Mouse (Mus musculus): ENCODE measurements around the gene Xpo5. TPM values are rescaled to one million over a fixed set of nuclear protein-coding genes. Genes with fewer than 3 reads are reported as not detected.

Xpo5 gene
- polyA plus RNA-seq, 1 experiment from 2014 or later = 40.5 TPM

DNA sequence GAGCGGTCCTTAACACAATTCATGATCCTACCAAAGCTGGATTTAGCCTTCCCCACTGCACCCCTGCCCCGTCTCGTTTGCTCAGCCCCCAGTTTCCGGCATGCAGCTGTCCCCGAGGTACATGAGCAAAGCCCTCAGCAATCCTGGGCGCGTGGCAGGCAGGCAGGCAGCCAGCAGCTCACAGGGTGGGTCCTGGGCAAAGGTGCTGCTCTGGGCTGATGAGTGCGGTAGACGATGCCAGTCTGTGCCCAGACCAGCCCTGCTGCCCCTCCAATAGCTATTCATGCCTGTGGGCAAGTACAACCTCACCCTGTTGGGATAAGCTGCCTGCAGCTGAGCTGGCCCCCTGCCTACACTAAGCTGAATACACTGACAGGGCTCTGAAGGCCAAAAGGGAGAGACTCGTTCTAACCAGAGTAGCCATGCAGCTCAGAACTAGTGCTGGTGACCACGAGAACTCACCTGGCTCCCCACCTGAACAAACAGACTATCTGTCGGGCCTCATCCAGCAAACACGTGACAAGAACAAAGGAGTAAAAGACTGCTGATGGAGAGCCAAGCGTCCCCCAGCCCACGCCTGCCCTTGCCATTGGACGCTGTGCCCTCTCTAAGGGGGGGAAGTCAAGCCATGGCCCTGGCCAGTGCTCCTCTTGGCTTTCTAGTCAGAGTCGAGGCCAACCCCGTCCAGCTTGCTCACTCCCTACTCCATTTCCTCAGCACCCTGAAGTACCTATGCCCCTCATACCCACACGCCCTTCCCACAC, 67.4 kb downstream of the Xpo5 start:
- Histone ChIP-seq H3K4me1 (ENCODE audit: control insufficient read depth, insufficient read depth, low read length) (no peaks in the 10 kb centered on the region), H3K27me3 (ENCODE audit: control insufficient read depth, insufficient read depth, low read length) (no peaks in the 10 kb centered on the region), H3K9me3 (ENCODE audit: control insufficient read depth, low read length) (no peaks in the 10 kb centered on the region), H3K4me3 (ENCODE audit: low read depth, low read length) (no peak overlapping the region), H3K9ac (replicated peaks; ENCODE audit: low read depth, low read length) (no peak overlapping the region), H3K4me2 (ENCODE audit: low read depth, low read length) (no peak overlapping the region), H3K36me3 (ENCODE audit: control insufficient read depth, insufficient read depth, low read length) (peaks cover 18% of the 10 kb centered on the region; the same call in 1 of the 2 replicates), H3K27ac (ENCODE audit: low read depth, low read length) (no peak overlapping the region)
- ATAC-seq (ENCODE audit: low read depth) = no peak
- 90% methylated on average over 18 of the region's 19 CpGs for WGBS

DNA sequence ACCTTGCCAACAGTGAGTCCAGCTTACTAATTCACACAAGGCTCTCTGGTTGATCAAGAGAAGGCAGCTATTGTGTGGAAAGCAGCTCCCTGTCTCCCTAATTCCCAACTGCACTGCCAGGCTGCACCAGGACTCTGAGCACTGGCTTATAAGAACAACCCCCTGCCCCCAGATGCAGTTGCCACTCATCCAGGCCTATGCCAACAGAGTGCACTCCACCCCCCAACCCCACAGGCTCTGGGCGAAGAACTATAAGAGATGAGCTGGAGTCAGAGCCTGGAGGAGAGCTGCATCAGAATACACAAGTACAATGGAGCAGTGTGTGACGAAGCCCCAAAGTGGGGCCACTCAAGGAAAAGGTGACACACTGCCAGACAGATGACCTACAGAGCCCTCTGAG, 69.5 kb downstream of the Xpo5 start:
- Histone ChIP-seq H3K4me1 (ENCODE audit: control insufficient read depth, insufficient read depth, low read length) (no peaks in the 10 kb centered on the region), H3K27ac (ENCODE audit: low read depth, low read length) (no peak overlapping the region), H3K27me3 (ENCODE audit: control insufficient read depth, insufficient read depth, low read length) (no peaks in the 10 kb centered on the region), H3K36me3 (ENCODE audit: control insufficient read depth, insufficient read depth, low read length) (peaks cover 17% of the 10 kb centered on the region; the same call in 1 of the 2 replicates), H3K9me3 (ENCODE audit: control insufficient read depth, low read length) (no peaks in the 10 kb centered on the region), H3K9ac (replicated peaks; ENCODE audit: low read depth, low read length) (no peak overlapping the region), H3K4me2 (ENCODE audit: low read depth, low read length) (no peak overlapping the region), H3K4me3 (ENCODE audit: low read depth, low read length) (no peak overlapping the region)
- WGBS = 80% methylated on average over 2 of the region's 2 CpGs
- no peak for ATAC-seq (ENCODE audit: low read depth)

DNA sequence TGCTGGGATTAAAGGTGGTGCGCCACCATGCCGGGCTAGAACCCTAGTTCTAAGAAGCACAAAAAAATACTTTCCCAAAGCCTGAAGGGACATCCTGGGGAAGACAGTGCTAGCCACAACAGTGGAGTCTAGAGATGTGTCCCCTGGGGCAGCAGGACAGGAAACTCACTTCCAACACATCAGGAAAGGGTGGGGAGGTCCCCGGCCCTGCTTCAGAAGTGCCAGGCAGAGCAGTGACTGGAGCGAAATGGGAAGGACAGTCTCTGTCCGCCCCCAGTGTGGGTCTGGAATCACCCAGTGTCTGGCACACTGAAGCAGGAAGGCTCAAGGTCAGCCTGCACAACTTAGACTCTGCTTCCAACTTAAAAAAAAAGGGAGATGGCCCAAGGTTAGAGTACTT, 70.1 kb downstream of the Xpo5 start:
- H3K4me1 ChIP-seq (ENCODE audit: control insufficient read depth, insufficient read depth, low read length) = no peaks in the 10 kb centered on the region
- no peak overlapping the region for H3K9ac ChIP-seq (replicated peaks; ENCODE audit: low read depth, low read length)
- no peak overlapping the region for H3K4me3 ChIP-seq (ENCODE audit: low read depth, low read length)
- peaks cover 13% of the 10 kb centered on the region; the same call in 1 of the 2 replicates for H3K36me3 ChIP-seq (ENCODE audit: control insufficient read depth, insufficient read depth, low read length)
- no peak overlapping the region for H3K27ac ChIP-seq (ENCODE audit: low read depth, low read length)
- no peak overlapping the region for H3K4me2 ChIP-seq (ENCODE audit: low read depth, low read length)
- ATAC-seq (ENCODE audit: low read depth) = no peak
- H3K9me3 ChIP-seq (ENCODE audit: control insufficient read depth, low read length) = no peaks in the 10 kb centered on the region
- no peaks in the 10 kb centered on the region for H3K27me3 ChIP-seq (ENCODE audit: control insufficient read depth, insufficient read depth, low read length)
- WGBS = 90% methylated on average over 5 of the region's 5 CpGs

DNA sequence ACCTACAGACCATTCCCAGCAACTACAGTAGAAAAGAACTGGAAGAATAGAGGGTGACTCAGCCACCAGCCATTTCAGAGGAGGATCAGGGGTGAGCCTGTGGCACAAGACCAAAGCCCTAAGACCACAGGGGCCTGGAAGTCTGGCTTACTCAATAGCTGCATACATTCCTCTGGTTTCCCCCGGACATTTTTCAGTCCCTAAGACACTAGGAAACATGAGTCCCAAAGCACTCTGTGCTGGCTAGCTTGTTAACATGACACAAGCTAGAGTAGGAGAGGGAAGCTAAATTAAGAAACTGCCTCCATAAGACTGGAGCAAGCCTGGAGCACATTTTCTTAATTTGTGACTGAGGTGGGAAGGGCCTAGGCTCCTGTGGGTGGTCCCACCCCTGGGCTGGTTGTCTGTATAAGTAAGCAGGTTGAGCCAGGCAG, 71.2 kb downstream of the Xpo5 start:
- Histone ChIP-seq H3K4me2 (ENCODE audit: low read depth, low read length) (no peak overlapping the region), H3K36me3 (ENCODE audit: control insufficient read depth, insufficient read depth, low read length) (peaks cover 13% of the 10 kb centered on the region; the same call in 1 of the 2 replicates), H3K27ac (ENCODE audit: low read depth, low read length) (no peak overlapping the region), H3K9me3 (ENCODE audit: control insufficient read depth, low read length) (no peaks in the 10 kb centered on the region), H3K27me3 (ENCODE audit: control insufficient read depth, insufficient read depth, low read length) (no peaks in the 10 kb centered on the region), H3K9ac (replicated peaks; ENCODE audit: low read depth, low read length) (no peak overlapping the region), H3K4me1 (ENCODE audit: control insufficient read depth, insufficient read depth, low read length) (no peaks in the 10 kb centered on the region), H3K4me3 (ENCODE audit: low read depth, low read length) (no peak overlapping the region)
- no peak for ATAC-seq (ENCODE audit: low read depth)
- 68% methylated on average over 1 of the region's 1 CpGs for WGBS

DNA sequence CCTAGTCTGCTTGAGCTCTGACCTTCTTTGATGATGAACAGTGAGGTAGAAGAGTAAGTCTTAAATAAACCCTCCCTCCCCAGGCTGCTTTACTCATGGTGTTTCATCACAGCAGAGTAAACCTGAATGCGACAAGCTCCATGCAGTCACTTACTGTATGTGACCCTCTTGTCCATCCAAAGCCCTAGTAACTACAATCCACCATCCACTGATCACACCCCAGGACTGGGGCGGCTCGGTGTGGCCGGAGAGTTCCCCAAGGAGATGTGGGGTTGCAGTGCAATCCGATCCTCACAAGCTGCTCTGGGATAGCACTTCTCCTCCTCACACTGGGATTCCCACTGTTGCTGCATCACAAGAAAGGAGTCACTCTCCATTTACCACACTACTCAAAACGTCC, 71.9 kb downstream of the Xpo5 start:
- Histone ChIP-seq H3K4me3 (ENCODE audit: low read depth, low read length) (no peak overlapping the region), H3K4me1 (ENCODE audit: control insufficient read depth, insufficient read depth, low read length) (no peaks in the 10 kb centered on the region), H3K27ac (ENCODE audit: low read depth, low read length) (no peak overlapping the region), H3K36me3 (ENCODE audit: control insufficient read depth, insufficient read depth, low read length) (peaks cover 13% of the 10 kb centered on the region; the same call in 1 of the 2 replicates), H3K27me3 (ENCODE audit: control insufficient read depth, insufficient read depth, low read length) (no peaks in the 10 kb centered on the region), H3K4me2 (ENCODE audit: low read depth, low read length) (no peak overlapping the region), H3K9me3 (ENCODE audit: control insufficient read depth, low read length) (no peaks in the 10 kb centered on the region), H3K9ac (replicated peaks; ENCODE audit: low read depth, low read length) (no peak overlapping the region)
- no peak for ATAC-seq (ENCODE audit: low read depth)
- 86% methylated on average over 6 of the region's 6 CpGs for WGBS

DNA sequence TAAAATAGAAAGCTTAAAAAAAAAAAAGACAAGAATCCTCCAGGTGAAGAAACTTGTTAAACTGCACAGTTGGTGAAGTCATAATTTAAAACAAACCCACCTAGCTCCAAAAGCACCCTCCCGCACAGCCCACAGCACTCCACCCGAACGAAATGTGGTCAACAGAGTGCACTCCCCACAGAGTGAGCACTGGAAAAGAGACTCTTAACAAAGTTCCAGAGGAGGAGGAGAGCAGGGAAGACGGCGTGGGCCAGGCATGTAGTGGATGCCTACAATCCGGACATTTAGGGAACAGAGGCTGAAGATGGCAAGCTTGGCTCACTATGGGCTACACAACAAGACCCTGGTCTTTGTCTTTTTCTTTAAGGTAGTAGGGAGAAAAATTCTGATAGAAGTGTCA, 72.5 kb downstream of the Xpo5 start:
- ATAC-seq (ENCODE audit: low read depth) = no peak
- no peaks in the 10 kb centered on the region for H3K9me3 ChIP-seq (ENCODE audit: control insufficient read depth, low read length)
- no peaks in the 10 kb centered on the region for H3K4me1 ChIP-seq (ENCODE audit: control insufficient read depth, insufficient read depth, low read length)
- H3K4me3 ChIP-seq (ENCODE audit: low read depth, low read length) = no peak overlapping the region
- 90% methylated on average over 6 of the region's 6 CpGs for WGBS
- no peaks in the 10 kb centered on the region for H3K27me3 ChIP-seq (ENCODE audit: control insufficient read depth, insufficient read depth, low read length)
- H3K9ac ChIP-seq (replicated peaks; ENCODE audit: low read depth, low read length) = no peak overlapping the region
- H3K4me2 ChIP-seq (ENCODE audit: low read depth, low read length) = no peak overlapping the region
- H3K27ac ChIP-seq (ENCODE audit: low read depth, low read length) = no peak overlapping the region
- peaks cover 9% of the 10 kb centered on the region; the same call in 1 of the 2 replicates for H3K36me3 ChIP-seq (ENCODE audit: control insufficient read depth, insufficient read depth, low read length)

DNA sequence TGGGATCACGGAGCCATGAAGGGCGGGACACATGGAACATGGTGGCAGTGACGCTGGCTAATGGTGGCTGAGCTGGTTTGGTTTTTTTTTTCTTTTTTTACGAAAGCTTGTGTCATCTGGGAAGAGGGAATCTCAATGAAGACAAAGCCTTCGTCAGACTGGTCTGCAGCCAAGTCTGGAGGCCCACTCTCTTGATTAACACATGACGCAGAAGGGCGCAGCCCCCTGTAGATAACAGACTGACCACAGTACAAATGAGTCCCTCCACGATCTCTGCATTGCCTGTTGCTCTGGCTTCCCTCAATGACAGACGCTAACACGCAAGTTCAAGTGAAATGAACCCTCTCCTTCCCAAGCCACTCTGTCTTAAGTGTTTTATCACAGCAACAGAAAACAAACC, 72.9 kb downstream of the Xpo5 start:
- Histone ChIP-seq H3K9ac (replicated peaks; ENCODE audit: low read depth, low read length) (no peak overlapping the region), H3K4me3 (ENCODE audit: low read depth, low read length) (no peak overlapping the region), H3K27me3 (ENCODE audit: control insufficient read depth, insufficient read depth, low read length) (no peaks in the 10 kb centered on the region), H3K36me3 (ENCODE audit: control insufficient read depth, insufficient read depth, low read length) (peaks cover 8% of the 10 kb centered on the region; the same call in 1 of the 2 replicates), H3K4me2 (ENCODE audit: low read depth, low read length) (no peak overlapping the region), H3K27ac (ENCODE audit: low read depth, low read length) (no peak overlapping the region), H3K9me3 (ENCODE audit: control insufficient read depth, low read length) (no peaks in the 10 kb centered on the region), H3K4me1 (ENCODE audit: control insufficient read depth, insufficient read depth, low read length) (no peaks in the 10 kb centered on the region)
- no peak for ATAC-seq (ENCODE audit: low read depth)
- 91% methylated on average over 10 of the region's 10 CpGs for WGBS

DNA sequence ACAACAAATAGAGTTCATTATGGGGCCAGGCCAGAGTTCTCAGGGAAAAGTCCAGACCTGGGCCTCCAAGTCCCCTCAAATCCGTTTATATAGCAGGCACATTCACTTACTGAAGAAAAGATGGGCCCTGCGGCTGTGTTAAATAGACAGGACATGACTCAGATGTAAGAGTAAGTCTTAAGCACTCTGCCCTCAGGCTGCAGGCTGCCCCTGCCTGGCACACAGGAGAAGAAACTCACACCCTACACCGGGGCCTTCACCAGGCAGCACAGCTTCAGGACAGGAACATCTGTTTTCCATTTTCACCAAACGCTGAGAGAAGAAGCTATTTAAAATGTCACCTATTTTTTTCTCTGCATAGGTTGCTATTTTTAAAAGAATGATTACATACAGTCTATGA, 75.0 kb downstream of the Xpo5 start:
- no peak for ATAC-seq (ENCODE audit: low read depth)
- Histone ChIP-seq H3K4me1 (ENCODE audit: control insufficient read depth, insufficient read depth, low read length) (peaks cover 4% of the 10 kb centered on the region; the same call in 1 of the 2 replicates), H3K9ac (replicated peaks; ENCODE audit: low read depth, low read length) (no peak overlapping the region), H3K27ac (ENCODE audit: low read depth, low read length) (no peak overlapping the region), H3K27me3 (ENCODE audit: control insufficient read depth, insufficient read depth, low read length) (no peaks in the 10 kb centered on the region), H3K36me3 (ENCODE audit: control insufficient read depth, insufficient read depth, low read length) (no peaks in the 10 kb centered on the region), H3K4me2 (ENCODE audit: low read depth, low read length) (no peak overlapping the region), H3K4me3 (ENCODE audit: low read depth, low read length) (no peak overlapping the region), H3K9me3 (ENCODE audit: control insufficient read depth, low read length) (no peaks in the 10 kb centered on the region)
- WGBS = 84% methylated on average over 4 of the region's 4 CpGs

DNA sequence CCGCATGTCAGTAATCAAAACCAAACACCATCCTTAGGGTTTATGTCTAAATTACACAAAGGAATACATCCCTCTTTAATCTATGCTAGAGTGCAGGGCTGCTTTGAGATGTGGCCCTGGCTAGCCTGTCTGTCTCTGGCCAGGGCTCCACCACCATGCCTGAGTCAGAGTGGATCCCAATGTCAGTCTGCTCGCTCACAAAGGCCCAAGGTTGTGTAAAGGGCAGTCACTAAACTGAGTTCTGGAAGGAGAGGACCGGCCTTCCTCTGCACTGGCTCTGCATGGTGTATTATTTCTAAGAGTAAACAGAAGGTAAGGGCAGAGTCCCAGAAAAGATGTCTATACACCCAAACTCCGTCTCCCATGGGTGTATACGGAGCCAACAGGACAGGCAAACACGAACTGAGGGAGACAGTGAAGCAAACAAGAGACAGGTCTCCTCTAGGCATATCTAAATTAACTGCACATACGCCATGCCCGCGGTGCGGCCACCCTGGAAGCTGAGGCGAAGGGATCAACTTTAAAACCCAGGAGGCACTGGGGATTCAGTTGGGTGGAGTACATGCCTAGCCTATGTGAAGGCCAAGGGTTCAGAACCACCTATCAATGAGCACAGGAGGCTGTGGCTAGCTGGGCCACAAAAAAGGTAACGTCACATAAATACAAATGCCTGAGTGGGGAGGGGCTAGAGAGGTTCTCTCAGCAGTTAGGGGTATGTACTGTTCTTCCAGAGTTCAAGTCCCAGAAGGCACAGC, 75.6 kb downstream of the Xpo5 start:
- Histone ChIP-seq H3K27me3 (ENCODE audit: control insufficient read depth, insufficient read depth, low read length) (no peaks in the 10 kb centered on the region), H3K27ac (ENCODE audit: low read depth, low read length) (no peak overlapping the region), H3K4me3 (ENCODE audit: low read depth, low read length) (no peak overlapping the region), H3K9me3 (ENCODE audit: control insufficient read depth, low read length) (no peaks in the 10 kb centered on the region), H3K36me3 (ENCODE audit: control insufficient read depth, insufficient read depth, low read length) (no peaks in the 10 kb centered on the region), H3K4me2 (ENCODE audit: low read depth, low read length) (no peak overlapping the region), H3K4me1 (ENCODE audit: control insufficient read depth, insufficient read depth, low read length) (peaks cover 4% of the 10 kb centered on the region; the same call in 1 of the 2 replicates), H3K9ac (replicated peaks; ENCODE audit: low read depth, low read length) (no peak overlapping the region)
- no peak for ATAC-seq (ENCODE audit: low read depth)
- WGBS = 95% methylated on average over 12 of the region's 12 CpGs

Data from neural tube, embryonic 14.5 days (tissue).